Mouse (Mus musculus) heart, postnatal 0 days (tissue): ENCODE data around the gene Rims1. TPM values are rescaled to one million over a fixed set of nuclear protein-coding genes. Genes with fewer than 3 reads are reported as not detected.

Experiments used
- ATAC-seq: fragments of 200-750 bp; cut with Nextera tagmentation; 2 replicates; pipeline ENCODE4 v1.8.0; 2017; ENCODE audit warnings: low read depth, moderate number of reproducible peaks, moderate library complexity; ENCODE audit not compliant: insufficient read depth
- DNase-seq: peaks from one replicate; pipeline ENCODE4 v3.0.0-alpha.2; 2016; ENCODE audit warnings: low spot score
- H3K27ac ChIP-seq: fragments of 300-500 bp; sonication (generic); 2 replicates; pipeline ENCODE4 v1.5.1; 2014; ENCODE audit warnings: low read depth, mild to moderate bottlenecking
- H3K27me3 ChIP-seq: fragments of 300-500 bp; sonication (generic); 2 replicates; pipeline ENCODE4 v1.6.1; 2014; ENCODE audit warnings: low read length, mixed read lengths; ENCODE audit not compliant: control insufficient read depth, insufficient read depth
- H3K36me3 ChIP-seq: fragments of 300-500 bp; sonication (generic); replicated peaks from 2 replicates; pipeline ENCODE4 v1.6.1; 2014; ENCODE audit warnings: low read length, mixed read lengths; ENCODE audit not compliant: control insufficient read depth, insufficient read depth
- H3K4me1 ChIP-seq: fragments of 300-500 bp; sonication (generic); 2 replicates; pipeline ENCODE4 v1.6.1; 2014; ENCODE audit warnings: antibody characterized with exemption; ENCODE audit not compliant: control insufficient read depth, insufficient read depth
- H3K4me2 ChIP-seq: fragments of 300-500 bp; sonication (generic); 2 replicates; pipeline ENCODE4 v1.6.1; 2014; ENCODE audit warnings: low read depth, mild to moderate bottlenecking, low read length, moderate library complexity
- H3K4me3 ChIP-seq: fragments of 300-500 bp; sonication (generic); 2 replicates; pipeline ENCODE4 v1.5.1; 2014; ENCODE audit warnings: low read depth, low read length
- H3K9ac ChIP-seq: fragments of 300-500 bp; sonication (generic); replicated peaks from 2 replicates; pipeline ENCODE4 v1.6.1; 2014; ENCODE audit warnings: low read depth, low read length, mixed read lengths
- H3K9me3 ChIP-seq: fragments of 300-500 bp; sonication (generic); replicated peaks from 2 replicates; pipeline ENCODE4 v1.6.1; 2016; ENCODE audit warnings: low read length; ENCODE audit not compliant: control insufficient read depth
- CTCF ChIP-seq: IDR thresholded peaks from 2 replicates; pipeline ENCODE4 v1.5.1; 2016; ENCODE audit warnings: antibody characterized with exemption, control low read depth, low read depth
- EP300 ChIP-seq: IDR thresholded peaks from 2 replicates; pipeline ENCODE4 v1.6.1; 2016; ENCODE audit warnings: antibody characterized with exemption, low read depth
- WGBS: fragments of 180-500 bp; shearing (Covaris S2); extraction: QIAGEN DNeasy Blood & Tissue Kit; methylation state at CpG from one replicate; pipeline ENCODE4 v1.1.7; 2014; 5-methylcytosine and 5-hydroxymethylcytosine counted together
- polyA plus RNA-seq: library from polyadenylated mRNA; unstranded; fragments of >200 nt; fragmentation: Nextera tagmentation; extraction: Ambion mirVana; gene quantifications from 2 replicates; pipeline ENCODE4 v1.2.1, GENCODE M21; 2015
- total RNA-seq: library from RNA; depleted of rRNA; stranded (reverse); fragments of >200 nt; gene quantifications from 2 replicates; pipeline ENCODE4 v1.2.3, GENCODE M21; 2014; ENCODE audit warnings: low replicate concordance

Rims1 gene
- total and polyA plus RNA-seq, 2 experiments from 2014 or later: 0.59 to 2.6 TPM

- Histone ChIP-seq H3K27me3 (peaks cover 40% of the 10 kb centered on the region), H3K9ac (no peak overlapping the region)
Observed at GRCm38 (mm10) chr1:22535049-22535448, 270.7 kb downstream of the Rims1 start.

DNA sequence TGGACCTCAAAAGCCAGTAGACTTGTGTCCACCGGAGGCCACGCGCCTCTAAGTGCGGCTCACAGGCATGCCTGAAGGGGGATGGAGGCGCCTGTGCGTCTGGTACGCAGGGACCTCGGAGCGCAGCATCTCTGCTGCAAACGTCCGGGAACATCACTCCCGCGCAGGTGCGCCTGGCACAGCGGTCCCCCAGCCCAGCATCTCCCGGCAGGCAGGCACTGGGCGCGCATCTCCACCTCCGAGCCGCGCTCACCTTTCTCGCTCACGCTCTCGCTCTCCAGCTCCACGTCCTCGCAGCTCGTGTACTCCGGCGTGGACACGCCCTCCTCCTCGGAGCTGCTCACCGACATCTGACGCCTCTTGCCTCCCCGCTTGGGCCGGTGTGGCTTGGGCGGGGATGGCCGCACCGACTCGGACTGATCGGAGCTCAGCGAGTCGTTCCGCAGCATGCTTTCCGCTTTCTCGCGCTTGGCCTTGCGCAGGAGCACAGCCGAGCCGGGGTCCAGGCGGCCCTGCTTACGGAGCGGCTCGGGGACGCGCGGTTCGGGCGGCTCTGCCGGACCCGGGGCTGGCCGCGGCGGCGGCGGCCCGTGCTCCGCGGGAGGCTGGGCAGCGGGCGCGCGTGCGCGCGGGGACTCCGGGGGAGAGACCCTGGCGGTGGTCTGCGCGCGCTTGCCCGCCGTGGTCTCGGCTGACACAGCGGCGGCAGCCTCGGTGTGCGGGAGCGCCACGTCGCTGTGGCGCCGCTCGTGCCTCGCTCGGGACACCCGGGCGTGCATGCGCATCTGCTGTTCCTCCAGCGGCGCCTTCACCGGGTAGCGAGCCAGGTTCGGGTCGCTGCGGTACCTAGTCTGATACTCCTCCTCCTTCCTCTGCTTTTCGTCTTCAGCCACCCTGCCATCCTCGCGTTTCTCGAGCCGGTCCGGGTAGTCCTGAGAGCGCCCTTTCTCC lies 272.4 kb downstream of the Rims1 start:
- ATAC-seq (peak; percentile 51; the same call in 1 of the 2 replicates), DNase-seq (no peak)
- WGBS: under 1% methylated on average over 86 of the region's 112 CpGs
- TF ChIP-seq EP300 (no peak), CTCF (no peak)
- Histone ChIP-seq H3K4me3 (peak overlapping the region; percentile 73), H3K9ac (0 out of 2 replicates have a peak overlapping the region, but pooled peaks have one; percentile 33), H3K9me3 (no peaks in the 10 kb centered on the region), H3K36me3 (no peaks in the 10 kb centered on the region), H3K4me1 (no peaks in the 10 kb centered on the region), H3K27ac (no peak overlapping the region), H3K4me2 (peak overlapping the region; percentile 96), H3K27me3 (peaks cover 40% of the 10 kb centered on the region)

More at GRCm38 (mm10) chr1:22535049-22535448, 270.7 kb downstream of the Rims1 start:
- DNase-seq (no peak), ATAC-seq (no peak)
- WGBS: 41% methylated on average over 4 of the region's 4 CpGs
- H3K4me3 ChIP-seq: no peak overlapping the region
- no peaks in the 10 kb centered on the region for H3K4me1 ChIP-seq
- no peaks in the 10 kb centered on the region for H3K36me3 ChIP-seq
- no peak overlapping the region for H3K4me2 ChIP-seq
- TF ChIP-seq CTCF (no peak), EP300 (no peak)
- no peak overlapping the region for H3K27ac ChIP-seq
- no peaks in the 10 kb centered on the region for H3K9me3 ChIP-seq

DNA sequence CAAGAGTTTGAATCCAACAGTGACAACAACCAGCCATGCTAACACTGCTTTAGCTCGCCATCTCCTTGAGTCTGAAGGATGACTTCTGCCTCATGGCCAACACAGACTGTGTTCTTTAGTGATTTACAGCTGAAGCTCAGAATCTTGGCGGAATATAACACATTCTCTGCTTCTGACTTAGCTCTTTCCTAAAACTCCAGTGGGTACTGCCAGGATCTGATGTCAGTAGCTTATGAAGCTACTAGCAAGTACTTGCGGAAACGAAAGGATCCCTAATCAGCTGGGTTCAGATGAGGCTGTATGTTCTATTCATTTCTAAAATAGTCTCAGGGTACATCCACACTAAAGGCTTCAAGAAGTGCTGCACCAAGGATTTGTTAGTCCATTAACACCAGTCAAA lies 290.7 kb downstream of the Rims1 start:
- Histone ChIP-seq H3K4me2 (no peak overlapping the region), H3K9me3 (no peaks in the 10 kb centered on the region), H3K4me3 (no peak overlapping the region), H3K27ac (no peak overlapping the region), H3K9ac (no peak overlapping the region), H3K27me3 (no peaks in the 10 kb centered on the region), H3K36me3 (no peaks in the 10 kb centered on the region), H3K4me1 (no peaks in the 10 kb centered on the region)
- TF ChIP-seq EP300: no peak
- no peak for TF ChIP-seq CTCF
- WGBS: 81% methylated on average over 4 of the region's 4 CpGs
- DNase-seq (no peak), ATAC-seq (no peak)

DNA sequence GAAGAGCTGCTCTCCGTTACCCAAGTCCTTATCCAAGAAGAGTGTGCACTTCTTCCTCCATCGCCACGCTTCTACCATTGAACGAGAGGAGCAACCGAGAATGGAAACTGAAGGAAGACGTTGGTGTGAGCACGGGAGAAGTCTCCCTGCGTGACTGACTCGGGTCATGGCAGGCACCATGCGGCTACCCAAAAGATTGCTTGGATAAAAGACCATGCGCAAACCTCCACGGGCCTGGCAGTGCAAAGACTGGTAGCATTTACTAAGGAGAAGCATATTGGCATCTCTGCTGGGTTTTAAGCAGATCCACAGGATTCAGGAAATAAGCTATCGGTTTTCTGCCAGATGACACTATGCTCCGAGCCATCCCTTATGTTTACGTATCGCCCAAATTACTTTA lies 293.4 kb downstream of the Rims1 start:
- H3K4me1 ChIP-seq: no peaks in the 10 kb centered on the region
- no peak for DNase-seq
- no peak overlapping the region for H3K9ac ChIP-seq
- no peak for TF ChIP-seq EP300
- no peak for TF ChIP-seq CTCF
- no peak overlapping the region for H3K4me3 ChIP-seq
- 89% methylated on average over 16 of the region's 16 CpGs for WGBS
- no peaks in the 10 kb centered on the region for H3K27me3 ChIP-seq
- ATAC-seq: no peak
- H3K27ac ChIP-seq: no peak overlapping the region
- no peak overlapping the region for H3K4me2 ChIP-seq
- H3K9me3 ChIP-seq: no peaks in the 10 kb centered on the region
- H3K36me3 ChIP-seq: no peaks in the 10 kb centered on the region

- no peak for ATAC-seq
- no peaks in the 10 kb centered on the region for H3K9me3 ChIP-seq
- no peak overlapping the region for H3K9ac ChIP-seq
- 85% methylated on average over 9 of the region's 9 CpGs for WGBS
- H3K4me2 ChIP-seq: no peak overlapping the region
- TF ChIP-seq EP300: no peak
- TF ChIP-seq CTCF: no peak
- no peak for DNase-seq
- H3K4me1 ChIP-seq: no peaks in the 10 kb centered on the region
- no peaks in the 10 kb centered on the region for H3K36me3 ChIP-seq
- no peak overlapping the region for H3K4me3 ChIP-seq
- no peaks in the 10 kb centered on the region for H3K27me3 ChIP-seq
- no peak overlapping the region for H3K27ac ChIP-seq
Observed at GRCm38 (mm10) chr1:22511614-22512013, 294.2 kb downstream of the Rims1 start.
